Mouse (Mus musculus) heart, postnatal 0 days (tissue): Measurements from ENCODE around the gene Nup62.

Source experiments
- CTCF ChIP-seq: IDR thresholded peaks from 2 replicates; pipeline ENCODE4 v1.5.1; 2016; ENCODE audit warnings: antibody characterized with exemption, control low read depth, low read depth
- EP300 ChIP-seq: IDR thresholded peaks from 2 replicates; pipeline ENCODE4 v1.6.1; 2016; ENCODE audit warnings: antibody characterized with exemption, low read depth

GRCm38 (mm10) chr7:44852259-44853027, 36.6 kb downstream of the Nup62 start:
- no peak for TF ChIP-seq CTCF
- no peak for TF ChIP-seq EP300
